In the genomic region with DNA sequence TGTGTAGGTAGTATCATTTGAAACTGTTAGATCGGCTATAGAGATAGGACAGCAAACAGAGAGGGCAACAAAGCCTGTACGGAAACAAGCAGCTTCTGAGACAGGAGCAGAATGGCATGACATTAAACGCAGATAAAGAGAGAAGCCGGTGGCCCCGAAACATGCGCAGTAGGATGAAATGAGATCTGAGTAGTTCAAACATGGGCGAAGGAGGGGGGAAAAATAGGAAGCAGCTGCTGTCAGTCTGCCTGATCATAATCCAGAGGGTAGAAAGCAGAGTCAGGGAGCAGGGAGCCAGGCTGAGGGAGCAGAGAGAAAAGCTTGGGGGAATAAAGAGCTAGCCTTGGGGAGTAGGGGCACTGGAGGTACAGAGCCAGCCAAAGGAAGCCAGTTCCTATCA, we compare ENCODE assay signal across 22 mouse cellular contexts. TPM values are rescaled to one million over a fixed set of nuclear protein-coding genes. Genes with fewer than 3 reads are reported as not detected.
A peak's percentile ranks its signal among the peaks of the same experiment; 100 is the strongest.
DNase-seq lines count a peak whose midpoint lies in the region; ATAC-seq and TF ChIP-seq lines count a peak whose summit lies in the region.
"Had no signal": no experiment of that assay in that cellular context is flagged by ENCODE, and none has a peak within 500 bp of the region (broad histone marks: within the 10 kb centered on the region; RNA-seq: fewer than 3 reads in every experiment).

No protein-coding gene starts in this region.

- TF ChIP-seq POLR2A in brain, embryonic 14.5 days (IDR thresholded peaks at IDR 0.05; ENCODE audit: borderline replicate concordance, extremely low read depth, insufficient read depth, insufficient read length, poor library complexity, severe bottlenecking): no peak

- H3K9me3 ChIP-seq in forebrain, embryonic 14.5 days (replicated peaks; ENCODE audit: control insufficient read depth, low read length): no peaks in the 10 kb centered on the region
- H3K9me3 ChIP-seq in forebrain, embryonic 16.5 days (ENCODE audit: control insufficient read depth, low read length): no peaks in the 10 kb centered on the region
- H3K9me3 ChIP-seq in midbrain, embryonic 11.5 days (ENCODE audit: control insufficient read depth, low read length): no peaks in the 10 kb centered on the region
- H3K9me3 ChIP-seq: forebrain, embryonic 10.5 days; heart, embryonic 15.5 days; hindbrain, embryonic 15.5 days; intestine, embryonic 15.5 days; kidney, embryonic 15.5 days had no signal

- H3K9ac ChIP-seq in forebrain, embryonic 14.5 days (ENCODE audit: low read length): no peak overlapping the region
- no peak overlapping the region for H3K9ac ChIP-seq in forebrain, embryonic 16.5 days (replicated peaks; ENCODE audit: low read depth, low read length)
- H3K9ac ChIP-seq in midbrain, embryonic 11.5 days (ENCODE audit: low read length): no peak overlapping the region
- H3K9ac ChIP-seq: heart, embryonic 15.5 days; hindbrain, embryonic 15.5 days; intestine, embryonic 15.5 days; kidney, embryonic 15.5 days; liver, postnatal 0 days had no signal

- no peaks in the 10 kb centered on the region for H3K27me3 ChIP-seq in forebrain, embryonic 14.5 days (replicated peaks; ENCODE audit: control insufficient read depth, insufficient read depth, low read length)
- no peaks in the 10 kb centered on the region for H3K27me3 ChIP-seq in forebrain, embryonic 16.5 days (replicated peaks; ENCODE audit: control insufficient read depth, insufficient read depth, low read length)
- H3K27me3 ChIP-seq in midbrain, embryonic 11.5 days (ENCODE audit: control insufficient read depth, insufficient read depth, low read length): no peaks in the 10 kb centered on the region
- H3K27me3 ChIP-seq: heart, embryonic 15.5 days; hindbrain, embryonic 15.5 days; intestine, embryonic 15.5 days; kidney, embryonic 15.5 days had no signal

- no peak for ATAC-seq in forebrain, embryonic 14.5 days
- no peak for ATAC-seq in forebrain, embryonic 16.5 days
- ATAC-seq in midbrain, embryonic 11.5 days (ENCODE audit: low FRiP score): peak; percentile 69
- no peak for ATAC-seq in megakaryocyte-erythroid progenitor cell, adult 5-6 weeks (replicated peaks; ENCODE audit: low FRiP score, low TSS enrichment, poor library complexity, severe bottlenecking)
- ATAC-seq: intestine, embryonic 15.5 days; liver, postnatal 0 days had no signal

- 79% methylated on average over 7 of the region's 7 CpGs for WGBS in forebrain, embryonic 14.5 days
- 73% methylated on average over 7 of the region's 7 CpGs for WGBS in forebrain, embryonic 16.5 days
- WGBS in midbrain, embryonic 11.5 days: 58% methylated on average over 7 of the region's 7 CpGs

- H3K36me3 ChIP-seq in forebrain, embryonic 14.5 days (ENCODE audit: control insufficient read depth, insufficient read depth, low read length): no peaks in the 10 kb centered on the region
- H3K36me3 ChIP-seq in forebrain, embryonic 16.5 days (ENCODE audit: control insufficient read depth, insufficient read depth): no peaks in the 10 kb centered on the region
- no peaks in the 10 kb centered on the region for H3K36me3 ChIP-seq in midbrain, embryonic 11.5 days (ENCODE audit: control insufficient read depth, insufficient read depth, low read length)
- H3K36me3 ChIP-seq: forebrain, embryonic 10.5 days; heart, embryonic 15.5 days; hindbrain, embryonic 15.5 days; intestine, embryonic 15.5 days; kidney, embryonic 15.5 days had no signal

- H3K27ac ChIP-seq in forebrain, embryonic 14.5 days (ENCODE audit: low read depth, low read length): no peak overlapping the region
- no peak overlapping the region for H3K27ac ChIP-seq in forebrain, embryonic 16.5 days (ENCODE audit: low read length)
- H3K27ac ChIP-seq in midbrain, embryonic 11.5 days (ENCODE audit: low read depth, low read length): no peak overlapping the region
- H3K27ac ChIP-seq: forebrain, embryonic 10.5 days; heart, adult 2 months; heart, embryonic 15.5 days; hindbrain, embryonic 15.5 days; intestine, embryonic 15.5 days; kidney, embryonic 15.5 days had no signal

- TF ChIP-seq CTCF in brain, embryonic 14.5 days (IDR thresholded peaks at IDR 0.05; ENCODE audit: borderline replicate concordance, extremely low read depth, insufficient read depth, insufficient read length): no peak

- H3K4me3 ChIP-seq in forebrain, embryonic 14.5 days (ENCODE audit: low read depth, low read length): no peak overlapping the region
- H3K4me3 ChIP-seq in forebrain, embryonic 16.5 days (replicated peaks; ENCODE audit: low read length): no peak overlapping the region
- H3K4me3 ChIP-seq in midbrain, embryonic 11.5 days (ENCODE audit: low read depth, low read length): no peak overlapping the region
- H3K4me3 ChIP-seq: forebrain, embryonic 10.5 days; heart, adult 2 months; heart, embryonic 15.5 days; hindbrain, embryonic 15.5 days; intestine, embryonic 15.5 days; kidney, embryonic 15.5 days had no signal

- H3K4me1 ChIP-seq in forebrain, embryonic 14.5 days (ENCODE audit: control insufficient read depth, insufficient read depth, low read length): peaks cover 4% of the 10 kb centered on the region
- 0 out of 2 replicates have a peak, but pooled peaks cover 2% of the 10 kb centered on the region for H3K4me1 ChIP-seq in forebrain, embryonic 16.5 days (replicated peaks; ENCODE audit: control insufficient read depth, insufficient read depth, low read length)
- H3K4me1 ChIP-seq in midbrain, embryonic 11.5 days (ENCODE audit: control insufficient read depth, insufficient read depth, low read length): no peaks in the 10 kb centered on the region
- H3K4me1 ChIP-seq: heart, embryonic 15.5 days; hindbrain, embryonic 15.5 days; intestine, embryonic 15.5 days; kidney, embryonic 15.5 days had no signal

- H3K4me2 ChIP-seq in forebrain, embryonic 14.5 days (ENCODE audit: low read length): no peak overlapping the region
- H3K4me2 ChIP-seq in forebrain, embryonic 16.5 days (ENCODE audit: low read length): no peak overlapping the region
- no peak overlapping the region for H3K4me2 ChIP-seq in midbrain, embryonic 11.5 days
- H3K4me2 ChIP-seq: heart, embryonic 15.5 days; hindbrain, embryonic 15.5 days; intestine, embryonic 15.5 days; kidney, embryonic 15.5 days had no signal

- peak; percentile 17 for DNase-seq in forebrain, embryonic 14.5 days (ENCODE audit: low spot score)
- peak; percentile 62 for DNase-seq in brain, embryonic 14.5 days (ENCODE audit: low read depth)
- DNase-seq in midbrain, embryonic 11.5 days (ENCODE audit: low spot score, missing footprints): no peak
- DNase-seq in retina, embryonic 14.5 days (ENCODE audit: low spot score): peak; percentile 28
- DNase-seq in urinary bladder, postnatal 14 days (ENCODE audit: low spot score): no peak
- DNase-seq: adrenal gland, postnatal 36 days; cerebellum, adult 9-11 months; gastrocnemius, postnatal 14 days; heart, adult 2 months; heart, postnatal 4 days; liver, postnatal 0 days; right cerebral cortex, postnatal 4 days had no signal

RNA-seq across cellular contexts. Expression of a gene that starts 24.0 kb away (rescaled TPM):
- 20.2 and 24.7 TPM in 2 replicates for polyA plus RNA-seq in forebrain, embryonic 14.5 days (2014; fragmentation: Nextera tagmentation; extraction: Ambion mirVana)
- polyA plus RNA-seq in forebrain, embryonic 16.5 days (2015; fragmentation: Nextera tagmentation; extraction: Ambion mirVana): 37.7 and 39.4 TPM in 2 replicates
- polyA plus RNA-seq in brain, embryonic 14.5 days (2012; rRNA removed): 42.6 and 49.7 TPM in 2 replicates
- 9.9 and 10.7 TPM in 2 replicates for polyA plus RNA-seq in midbrain, embryonic 11.5 days (2014; fragmentation: Nextera tagmentation; extraction: Ambion mirVana)
- total RNA-seq in megakaryocyte-erythroid progenitor cell, adult 5-6 weeks (2014; fragmentation: Nextera tagmentation): 1.5 and 12.2 TPM in 2 replicates
- total RNA-seq in megakaryocyte-erythroid progenitor cell, adult 5-6 weeks (2017): 4.3 and 7.2 TPM in 2 replicates

RNA-seq across cellular contexts. Expression of a gene that starts 54.9 kb away (rescaled TPM):
- 0.54 and 0.55 TPM in 2 replicates for polyA plus RNA-seq in forebrain, embryonic 14.5 days (2014; fragmentation: Nextera tagmentation; extraction: Ambion mirVana)
- polyA plus RNA-seq in forebrain, embryonic 16.5 days (2015; fragmentation: Nextera tagmentation; extraction: Ambion mirVana): 0.60 and 0.65 TPM in 2 replicates
- 0.04 and 0.06 TPM in 2 replicates for polyA plus RNA-seq in brain, embryonic 14.5 days (2012; rRNA removed)
- 0.26 and 0.27 TPM in 2 replicates for polyA plus RNA-seq in midbrain, embryonic 11.5 days (2014; fragmentation: Nextera tagmentation; extraction: Ambion mirVana)
- total RNA-seq in megakaryocyte-erythroid progenitor cell, adult 5-6 weeks (2014; fragmentation: Nextera tagmentation): not detected in 2 replicates
- not detected in 2 replicates for total RNA-seq in megakaryocyte-erythroid progenitor cell, adult 5-6 weeks (2017)
- total RNA-seq: adrenal gland, postnatal 36 days; gastrocnemius, postnatal 14 days; heart, adult 2 months; heart, postnatal 4 days; liver, adult 2 months had no signal
- polyA plus RNA-seq: heart, adult 2 months; heart, embryonic 15.5 days; liver, adult 2 months; liver, postnatal 0 days had no signal

RNA-seq across cellular contexts. Expression of a gene that starts 59.7 kb away (rescaled TPM):
- not detected in 2 replicates for polyA plus RNA-seq in forebrain, embryonic 14.5 days (2014; fragmentation: Nextera tagmentation; extraction: Ambion mirVana)
- not detected in 2 replicates for polyA plus RNA-seq in forebrain, embryonic 16.5 days (2015; fragmentation: Nextera tagmentation; extraction: Ambion mirVana)
- 0.18 TPM in 1 of 2 replicates, not detected in the other for polyA plus RNA-seq in brain, embryonic 14.5 days (2012; rRNA removed)
- not detected in 2 replicates for polyA plus RNA-seq in midbrain, embryonic 11.5 days (2014; fragmentation: Nextera tagmentation; extraction: Ambion mirVana)
- not detected in 2 replicates for total RNA-seq in megakaryocyte-erythroid progenitor cell, adult 5-6 weeks (2014; fragmentation: Nextera tagmentation)
- not detected in 2 replicates for total RNA-seq in megakaryocyte-erythroid progenitor cell, adult 5-6 weeks (2017)
- total RNA-seq: adrenal gland, postnatal 36 days; gastrocnemius, postnatal 14 days; heart, adult 2 months; heart, postnatal 4 days; layer of hippocampus, postnatal 25 days; left cerebral cortex, postnatal 10 days had no signal
- polyA plus RNA-seq: forebrain, embryonic 10.5 days; heart, adult 2 months; heart, embryonic 15.5 days; hindbrain, embryonic 15.5 days; kidney, embryonic 15.5 days had no signal

Comparison
In these comparisons a context has a peak if more than half of its experiments do, and no peak if none do; other contexts are left out.
1. DNase-seq: peak in forebrain, embryonic 14.5 days (single experiment), brain, embryonic 14.5 days (single experiment) and retina, embryonic 14.5 days (single experiment); none in midbrain, embryonic 11.5 days (single experiment) and urinary bladder, postnatal 14 days (single experiment).